Mouse (Mus musculus) regulatory T cell (primary cell): ENCODE results near the gene Rbbp4.

Source experiments
- in situ Hi-C: fragments of 300-600 bp; cut with MboI, MseI; formaldehyde crosslinking; loops from one replicate; pipeline ENCODE4 v1.15.1; 2025; ENCODE audit warnings: high pct_unique_total_duplicates

Rbbp4 gene

GRCm38 (mm10) chr4:129293702-129294101 lies 41.5 kb downstream of the Rbbp4 start:
- in situ Hi-C loops: no loop called here

- in situ Hi-C loops: no loop called here
Measured at GRCm38 (mm10) chr4:129292831-129293230, 42.3 kb downstream of the Rbbp4 start.

- in situ Hi-C loops: no loop called here
Measured at GRCm38 (mm10) chr4:129289671-129290070, 45.5 kb downstream of the Rbbp4 start.

DNA sequence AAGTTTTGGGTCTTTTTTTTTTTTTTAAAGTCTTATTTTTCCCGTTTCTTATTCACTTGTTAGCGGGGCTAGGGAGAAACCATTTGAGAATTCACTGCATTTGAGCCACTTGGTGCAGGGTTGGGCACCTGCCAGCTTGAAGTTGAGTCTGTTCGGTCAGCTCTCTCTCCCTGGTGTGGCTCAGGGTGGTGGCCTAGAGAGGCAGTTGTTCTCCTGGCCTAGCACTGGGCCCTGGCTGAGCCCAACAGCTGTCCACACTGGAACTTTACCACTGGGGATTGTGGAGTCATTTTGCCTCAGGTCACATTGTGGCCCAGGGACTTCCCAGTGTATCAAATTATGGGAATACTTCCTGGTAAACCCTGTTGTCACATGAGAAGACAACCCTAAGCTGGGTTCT lies 47.1 kb downstream of the Rbbp4 start:
- in situ Hi-C loops: no loop called here

DNA sequence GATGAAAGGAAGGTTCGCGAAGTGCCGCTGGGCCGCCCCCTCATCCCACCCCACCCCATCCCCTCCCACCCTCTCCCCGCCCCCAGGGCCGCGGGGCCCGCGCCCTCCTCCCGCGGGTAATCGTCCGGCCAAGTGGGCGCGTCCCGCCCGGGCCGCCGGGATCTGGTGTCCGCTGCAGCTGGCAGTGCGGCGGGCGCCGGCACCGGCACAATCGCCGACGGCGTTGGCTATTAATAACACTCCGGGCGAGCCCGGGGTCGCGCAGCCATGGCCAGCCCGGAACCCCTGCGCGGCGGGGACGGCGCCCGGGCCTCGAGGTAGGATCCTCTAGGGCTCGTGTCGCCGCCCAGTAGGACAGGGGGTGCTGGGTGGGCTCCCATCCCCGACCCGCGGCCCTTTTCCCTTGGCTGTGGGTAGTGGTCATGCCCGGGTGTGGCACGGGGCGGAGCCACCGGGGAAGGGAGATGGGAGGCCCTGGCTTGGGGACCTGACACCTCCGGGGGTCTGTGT lies 47.6 kb downstream of the Rbbp4 start, which contains the start of gene Sync:
Sync (plus strand) TSS at position 146 of the 510 bp plus-strand sequence.
- in situ Hi-C loops: no loop called here

DNA sequence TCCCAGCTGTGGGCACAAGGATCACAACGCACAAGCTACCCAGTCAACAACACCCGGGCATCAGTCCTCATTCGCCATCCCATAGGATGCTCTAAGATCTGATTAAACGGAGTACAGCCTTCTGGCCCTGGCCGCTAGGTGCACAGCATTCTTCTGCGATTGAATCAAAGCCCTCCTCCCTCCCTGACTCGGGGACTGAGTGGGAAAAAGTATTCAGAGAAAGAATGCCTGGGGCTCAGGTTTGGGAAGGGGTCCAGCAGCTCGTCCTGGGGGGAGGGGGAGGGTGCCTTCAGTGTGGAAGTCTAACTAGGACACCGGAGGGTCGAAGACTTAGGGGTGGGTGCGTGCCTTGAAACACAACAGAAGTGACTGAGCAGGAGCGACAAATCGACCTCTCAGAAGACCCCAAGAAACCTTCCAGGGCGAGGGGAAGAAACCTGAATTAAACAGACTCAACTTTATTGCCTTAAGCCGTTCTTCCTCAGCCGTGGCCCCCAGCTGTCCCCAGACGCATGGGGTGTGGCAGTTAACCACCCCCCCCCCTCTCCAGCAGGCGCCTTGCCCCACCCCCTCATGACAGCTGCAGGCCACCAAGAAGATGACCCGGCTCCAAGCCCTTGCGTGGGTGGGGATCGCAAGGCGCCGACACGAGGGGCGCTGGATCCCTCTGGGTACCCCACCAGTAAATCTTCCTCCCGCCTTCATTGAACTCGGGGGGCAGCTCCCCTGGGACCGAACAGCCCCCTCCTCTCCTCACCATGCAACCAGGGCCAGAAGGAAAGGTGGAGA lies 48.3 kb downstream of the Rbbp4 start:
- in situ Hi-C loops: no loop called here

GRCm38 (mm10) chr4:129286001-129286682 lies 49.0 kb downstream of the Rbbp4 start:
- in situ Hi-C loops: no loop called here

DNA sequence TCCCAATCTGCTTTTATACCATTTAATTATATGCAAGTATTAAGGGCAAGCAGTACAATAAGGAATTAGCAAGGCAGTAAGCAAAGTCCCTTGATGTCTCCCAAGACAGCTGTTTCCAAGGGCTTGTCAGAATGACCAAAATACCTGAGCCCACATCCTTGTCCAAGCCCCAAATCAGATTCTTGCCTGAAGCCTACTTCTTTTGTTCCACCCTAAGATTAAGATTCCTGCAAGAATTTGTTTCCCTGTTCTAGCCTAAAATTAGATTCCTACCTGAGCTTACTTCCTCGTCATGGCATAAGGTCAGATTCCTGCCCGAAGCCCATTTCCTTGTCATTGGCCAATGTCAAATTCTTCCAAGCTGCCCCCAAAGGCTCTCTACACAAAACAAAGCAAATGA lies 50.5 kb downstream of the Rbbp4 start:
- in situ Hi-C loops: no loop called here

DNA sequence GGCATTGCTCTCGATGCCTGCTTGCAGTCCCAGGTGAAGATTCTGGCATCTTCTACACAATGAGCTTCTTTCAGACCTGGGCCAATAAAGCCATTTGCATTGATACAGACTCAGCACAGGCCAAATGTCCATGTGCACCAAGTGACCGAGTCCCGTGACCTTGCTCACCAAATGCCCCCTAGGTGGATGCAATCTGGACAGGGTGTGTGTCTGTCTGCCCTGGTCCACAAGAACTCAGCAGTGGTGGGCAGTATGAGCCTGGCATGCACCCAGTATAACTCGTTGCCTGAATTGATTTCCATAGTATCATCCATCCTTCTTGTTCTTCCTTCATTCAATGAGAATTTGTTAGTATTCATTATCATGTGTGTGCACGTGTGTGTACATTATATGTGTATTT lies 51.9 kb downstream of the Rbbp4 start:
- in situ Hi-C loops: no loop called here

GRCm38 (mm10) chr4:129282786-129283185 lies 52.4 kb downstream of the Rbbp4 start:
- in situ Hi-C loops: no loop called here

DNA sequence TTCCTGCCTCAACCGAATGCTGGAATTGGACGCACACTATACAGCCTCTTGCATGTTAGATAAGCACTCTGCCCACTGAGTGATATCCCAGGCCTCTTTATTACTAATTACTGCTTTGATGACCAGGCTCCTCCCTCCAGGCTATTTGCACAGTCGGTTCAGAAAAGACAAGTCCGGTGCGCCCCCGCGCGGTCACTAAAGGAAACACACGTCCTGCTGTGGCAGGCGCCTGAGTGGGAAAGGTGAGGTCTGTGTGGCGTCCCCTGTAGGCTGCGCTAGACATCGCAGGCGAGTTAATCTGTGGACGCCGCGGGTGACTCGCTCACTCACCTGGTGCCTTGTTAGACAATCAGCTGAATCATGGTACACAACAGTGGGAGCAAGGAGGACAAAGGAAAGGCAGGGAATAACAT lies 58.7 kb downstream of the Rbbp4 start:
- in situ Hi-C loops: loop anchor here (5.0 kb wide), 1 partner anchor 69 kb away; no protein-coding TSS in a partner anchor

GRCm38 (mm10) chr4:129272756-129273046 lies 62.5 kb downstream of the Rbbp4 start:
- in situ Hi-C loops: no loop called here

DNA sequence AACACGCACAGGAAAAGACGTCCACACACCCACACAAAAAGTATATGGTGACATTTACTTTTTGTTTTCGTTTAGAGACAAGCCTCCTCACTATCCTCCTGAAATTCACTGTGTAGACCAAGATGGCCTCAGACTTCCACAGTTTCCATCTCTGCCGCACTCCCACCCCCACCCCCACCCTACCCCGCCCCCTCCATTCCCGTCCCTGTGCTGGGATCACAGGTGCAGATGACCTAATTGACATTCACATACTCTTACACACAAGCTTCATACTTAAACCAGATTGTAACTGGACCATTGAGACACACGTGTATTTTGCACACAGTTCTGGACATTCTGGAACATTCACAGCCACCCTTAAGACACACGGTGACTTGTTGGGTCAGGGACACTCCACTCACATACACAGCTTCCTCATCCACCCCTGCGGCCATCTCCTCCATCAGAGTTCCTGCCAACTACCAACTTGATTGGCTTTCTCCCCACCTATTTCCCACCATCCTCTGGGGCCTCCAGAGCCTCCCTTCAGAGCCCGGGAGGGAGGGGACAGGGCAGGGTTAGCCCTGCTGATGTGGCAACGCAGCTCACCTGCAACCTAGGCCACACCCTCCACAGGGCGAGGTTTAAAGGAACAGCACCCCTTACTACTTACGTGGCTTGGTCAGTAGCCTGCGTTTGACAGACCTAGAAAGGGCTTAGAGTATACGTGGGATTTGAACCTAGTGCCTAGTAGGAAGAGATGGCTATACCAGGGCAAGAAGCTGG lies 63.0 kb downstream of the Rbbp4 start:
- in situ Hi-C loops: no loop called here

DNA sequence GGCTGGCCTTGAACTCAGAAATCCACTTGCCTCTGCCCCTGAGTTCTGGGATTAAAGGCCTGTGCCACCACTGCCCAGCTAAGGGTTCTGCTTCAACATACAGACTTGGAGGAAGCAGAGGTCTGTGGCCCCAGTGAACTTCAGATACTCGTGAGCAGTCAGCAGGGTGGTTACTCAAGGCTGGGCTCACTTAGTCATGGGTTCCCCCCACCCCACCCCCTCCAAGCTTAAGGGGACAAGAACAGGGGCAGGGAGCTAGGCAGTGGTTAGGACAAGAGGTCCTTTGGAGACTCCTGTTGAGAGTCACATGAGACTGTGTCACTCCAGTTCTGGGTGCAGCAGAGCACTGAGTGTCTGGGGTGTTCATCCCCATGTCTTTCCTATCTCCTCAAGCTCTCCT lies 66.5 kb downstream of the Rbbp4 start:
- in situ Hi-C loops: no loop called here

- in situ Hi-C loops: no loop called here
Measured at GRCm38 (mm10) chr4:129266821-129267220, 68.3 kb downstream of the Rbbp4 start.

DNA sequence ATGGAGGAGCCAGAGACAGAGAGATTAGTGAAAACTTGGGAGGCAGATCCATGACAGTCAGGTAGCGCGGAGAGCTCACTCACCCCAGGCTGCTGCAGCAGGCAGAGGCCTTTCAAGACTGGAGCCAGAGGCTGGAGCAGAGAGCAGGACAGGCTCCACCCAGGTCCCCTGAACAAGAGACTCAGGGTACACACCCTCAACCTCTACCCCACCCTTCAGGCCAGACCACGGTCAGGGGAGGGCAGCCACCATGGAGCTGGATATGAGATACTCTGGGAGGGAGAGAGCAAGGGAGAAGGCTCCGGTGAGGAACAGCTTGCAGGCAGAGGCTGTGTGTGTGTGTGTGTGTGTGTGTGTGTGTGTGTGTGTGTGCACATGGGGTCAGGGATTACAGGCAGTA lies 69.0 kb downstream of the Rbbp4 start:
- in situ Hi-C loops: no loop called here

DNA sequence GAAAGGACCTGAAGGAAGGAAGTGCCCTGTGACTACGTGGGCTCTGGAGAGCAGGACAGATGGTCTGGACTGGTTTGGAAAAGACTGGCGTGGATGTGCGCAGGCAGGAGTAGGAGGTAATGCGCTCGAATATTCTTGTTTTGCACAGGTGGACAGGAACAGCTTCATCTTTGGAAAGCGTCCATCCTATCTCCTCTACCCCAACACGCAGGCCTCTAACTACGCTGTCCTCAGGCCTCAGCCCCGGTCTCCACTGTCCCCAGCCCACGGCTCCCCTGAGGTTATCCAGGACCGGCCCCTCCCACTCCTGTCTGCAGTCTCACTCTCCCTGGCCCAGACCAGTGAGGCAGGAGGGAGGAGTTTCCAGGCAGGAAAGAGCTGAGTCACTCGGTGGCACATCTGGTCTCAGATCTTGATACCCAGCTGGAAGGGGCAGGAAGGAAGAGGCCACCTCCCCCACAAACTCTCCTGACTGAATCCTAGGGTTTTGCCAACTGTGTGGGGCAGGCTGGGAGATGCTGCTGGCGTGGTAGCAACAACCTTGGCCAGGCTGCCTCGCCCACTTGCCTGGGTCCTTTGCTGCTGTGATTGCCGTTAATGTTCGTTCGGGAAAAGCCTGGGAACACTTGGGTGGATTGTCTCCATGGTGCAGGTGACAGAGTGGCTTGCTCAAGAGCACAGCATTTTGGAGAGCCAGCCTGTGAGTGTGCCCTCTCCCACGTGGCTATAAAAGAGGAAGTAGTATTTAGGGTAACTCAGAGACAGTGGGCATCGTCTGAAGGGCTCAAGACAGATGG lies 71.7 kb downstream of the Rbbp4 start:
- in situ Hi-C loops: no loop called here

DNA sequence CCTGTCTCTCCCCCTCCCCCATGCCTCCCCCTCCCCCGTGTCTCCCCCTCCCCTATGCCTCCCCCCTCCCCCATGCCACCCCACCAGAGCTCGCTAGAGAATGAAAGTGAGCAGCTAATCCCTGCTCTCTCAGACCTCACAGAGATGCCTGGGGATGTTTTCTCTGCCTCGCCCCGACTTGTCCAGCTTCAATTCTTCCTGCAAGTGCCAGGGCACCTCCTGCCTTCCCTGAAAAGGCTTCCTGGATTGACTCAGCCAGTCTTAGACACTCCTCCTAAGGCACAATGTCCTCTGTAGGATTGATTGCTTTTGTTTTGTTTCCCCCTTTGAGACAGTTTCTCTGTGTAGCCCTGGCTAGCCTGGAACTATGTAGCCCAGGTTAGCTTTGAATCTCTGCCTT lies 74.0 kb downstream of the Rbbp4 start, which contains the start of gene C77080:
C77080 (minus strand) TSS at position 209 of the 400 bp plus-strand sequence.
- in situ Hi-C loops: no loop called here

DNA sequence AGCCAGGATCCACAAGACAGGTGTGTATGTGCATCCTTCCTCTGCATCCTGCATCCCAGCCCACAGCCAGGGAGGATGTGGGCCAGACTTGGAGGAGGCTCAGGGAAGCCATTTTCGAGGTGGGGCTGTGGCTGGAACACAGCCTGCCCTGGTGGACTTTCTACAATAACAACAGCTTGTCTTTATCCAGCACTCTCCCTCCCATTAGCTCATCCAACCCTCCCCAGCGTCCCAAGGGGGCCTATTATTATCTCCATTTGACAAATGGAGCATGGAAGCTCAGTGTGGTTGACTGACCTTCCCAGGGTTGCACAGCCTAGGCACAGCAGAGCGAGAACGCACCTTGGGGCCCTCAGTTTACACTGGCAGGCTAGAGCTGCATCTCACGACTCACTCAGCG lies 74.5 kb downstream of the Rbbp4 start:
- in situ Hi-C loops: no loop called here

DNA sequence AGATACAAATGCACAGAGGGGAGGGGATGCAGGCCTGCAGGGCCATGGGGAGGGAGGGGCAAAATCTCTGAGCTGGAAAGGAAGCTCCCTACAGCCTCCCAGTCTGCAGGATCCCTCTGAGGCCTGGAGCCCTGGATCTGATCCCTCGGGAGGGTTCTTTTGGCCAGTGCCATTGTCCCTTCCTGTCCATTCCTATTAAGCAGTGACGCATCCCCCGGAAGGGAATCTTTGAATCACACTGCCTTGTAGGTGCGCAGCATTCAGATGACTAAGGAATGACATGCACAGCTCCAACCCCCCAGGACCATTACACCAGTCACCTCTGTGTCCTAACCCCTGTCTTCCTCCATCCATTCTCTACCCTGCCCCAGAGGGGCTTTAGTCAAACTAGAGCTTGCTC lies 76.1 kb downstream of the Rbbp4 start:
- in situ Hi-C loops: no loop called here
